In the genomic region with DNA sequence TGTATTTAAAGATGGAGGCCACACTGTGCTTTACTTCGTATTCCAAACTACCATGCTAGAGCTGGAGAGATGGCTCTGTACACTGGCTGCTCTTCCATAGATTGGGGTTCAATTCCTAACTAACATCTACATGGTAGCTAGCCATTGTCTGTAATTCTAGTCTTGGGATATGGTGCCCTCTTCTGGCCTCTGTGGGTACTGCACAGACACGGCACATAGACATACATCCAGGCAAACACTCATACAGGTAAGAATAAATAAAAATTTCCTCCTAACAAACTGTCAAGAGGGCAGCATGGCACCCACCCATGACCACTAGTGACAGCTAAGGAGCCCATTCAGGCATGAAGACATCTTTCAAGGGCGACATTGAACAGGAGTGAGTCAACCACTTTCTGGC, we compare ENCODE assay signal across 9 mouse cellular contexts. TPM values are rescaled to one million over a fixed set of nuclear protein-coding genes. Genes with fewer than 3 reads are reported as not detected.
DNase-seq lines count a peak whose midpoint lies in the region; ATAC-seq and TF ChIP-seq lines count a peak whose summit lies in the region.
"Had no signal": no experiment of that assay in that cellular context is flagged by ENCODE, and none has a peak within 500 bp of the region (broad histone marks: within the 10 kb centered on the region; RNA-seq: fewer than 3 reads in every experiment).

No protein-coding gene starts in this region.

- H3K4me3 ChIP-seq in limb, embryonic 13.5 days, result no peak overlapping the region
- no peak overlapping the region for H3K4me3 ChIP-seq in midbrain, postnatal 0 days (ENCODE audit: low read depth, low read length)
- H3K4me3 ChIP-seq: embryonic facial prominence, embryonic 12.5 days had no signal

- H3K4me2 ChIP-seq in limb, embryonic 13.5 days (replicated peaks), result no peak overlapping the region
- no peak overlapping the region for H3K4me2 ChIP-seq in midbrain, postnatal 0 days (ENCODE audit: low read depth, low read length, poor library complexity, severe bottlenecking)
- H3K4me2 ChIP-seq: embryonic facial prominence, embryonic 12.5 days had no signal

- no peaks in the 10 kb centered on the region for H3K27me3 ChIP-seq in limb, embryonic 13.5 days
- no peaks in the 10 kb centered on the region for H3K27me3 ChIP-seq in midbrain, postnatal 0 days (ENCODE audit: insufficient read depth, low read length)
- H3K27me3 ChIP-seq: embryonic facial prominence, embryonic 12.5 days had no signal

- H3K9ac ChIP-seq in limb, embryonic 13.5 days, result no peak overlapping the region
- H3K9ac ChIP-seq in midbrain, postnatal 0 days (replicated peaks; ENCODE audit: low read length, poor library complexity, severe bottlenecking), result no peak overlapping the region
- H3K9ac ChIP-seq: embryonic facial prominence, embryonic 12.5 days had no signal

- ATAC-seq in limb, embryonic 13.5 days (ENCODE audit: low FRiP score, low read depth), result peak; percentile 33; the same call in 1 of the 2 replicates
- peak; percentile 48 for ATAC-seq in midbrain, postnatal 0 days (ENCODE audit: low FRiP score)

- no peaks in the 10 kb centered on the region for H3K4me1 ChIP-seq in limb, embryonic 13.5 days
- H3K4me1 ChIP-seq in midbrain, postnatal 0 days (ENCODE audit: insufficient read depth, low read length), result no peaks in the 10 kb centered on the region
- H3K4me1 ChIP-seq: embryonic facial prominence, embryonic 12.5 days had no signal

- TF ChIP-seq CTCF in midbrain, postnatal 0 days (IDR thresholded peaks at IDR 0.05), result peak; percentile 97

- H3K9me3 ChIP-seq in limb, embryonic 13.5 days, result no peaks in the 10 kb centered on the region
- H3K9me3 ChIP-seq in midbrain, postnatal 0 days (ENCODE audit: low read length), result no peaks in the 10 kb centered on the region
- H3K9me3 ChIP-seq: embryonic facial prominence, embryonic 12.5 days had no signal

- H3K36me3 ChIP-seq in limb, embryonic 13.5 days, result peaks cover 87% of the 10 kb centered on the region
- H3K36me3 ChIP-seq in midbrain, postnatal 0 days (ENCODE audit: insufficient read depth, low read length), result peaks cover 44% of the 10 kb centered on the region

- H3K27ac ChIP-seq in limb, embryonic 13.5 days, result no peak overlapping the region
- no peak overlapping the region for H3K27ac ChIP-seq in midbrain, postnatal 0 days (ENCODE audit: low read depth, low read length)
- H3K27ac ChIP-seq: embryonic facial prominence, embryonic 12.5 days had no signal

- 21% methylated on average over 3 of the region's 3 CpGs for WGBS in limb, embryonic 13.5 days
- 17% methylated on average over 3 of the region's 3 CpGs for WGBS in midbrain, postnatal 0 days

- peak; percentile 91 for DNase-seq in 3T3-L1 (ENCODE audit: low read depth, low spot score)
- DNase-seq in WW6 (ENCODE audit: low read depth, low spot score), result peak; percentile 61
- DNase-seq in cerebellum, postnatal 4 days (ENCODE audit: low spot score in 2 of 2), result peak; percentile 70 to 81
- DNase-seq in gastrocnemius, postnatal 10 days, result peak; percentile 78
- peak; percentile 86 for DNase-seq in kidney, adult 9 months
- DNase-seq in midbrain, postnatal 0 days (ENCODE audit: low spot score), result peak; percentile 78
- DNase-seq in spleen, postnatal 14 days (ENCODE audit: low spot score in 2 of 2), result peak; percentile 55 to 70

RNA-seq across cellular contexts. Expression of gene Nrip2, which starts 12.0 kb away (rescaled TPM):
- total RNA-seq in gastrocnemius, postnatal 10 days (2021), result 1 to 10 TPM; 3.3 to 3.4 TPM
- polyA plus RNA-seq in limb, embryonic 13.5 days (2015; fragmentation: Nextera tagmentation; extraction: Ambion mirVana), result 5.9 and 6.9 TPM in 2 replicates
- 11.6 and 12.6 TPM in 2 replicates for total RNA-seq in midbrain, postnatal 0 days (2014; rRNA removed)
- 13.0 and 14.5 TPM in 2 replicates for polyA plus RNA-seq in midbrain, postnatal 0 days (2015; fragmentation: Nextera tagmentation; extraction: Ambion mirVana)

RNA-seq across cellular contexts. Expression of gene Itfg2, which starts 13.6 kb away (rescaled TPM):
- total RNA-seq in gastrocnemius, postnatal 10 days (2021), result 10 to 100 TPM; 21.6 to 24.9 TPM
- 41.1 and 41.3 TPM in 2 replicates for polyA plus RNA-seq in limb, embryonic 13.5 days (2015; fragmentation: Nextera tagmentation; extraction: Ambion mirVana)
- total RNA-seq in midbrain, postnatal 0 days (2014; rRNA removed), result 37.3 and 40.2 TPM in 2 replicates
- 37.4 and 41.5 TPM in 2 replicates for polyA plus RNA-seq in midbrain, postnatal 0 days (2015; fragmentation: Nextera tagmentation; extraction: Ambion mirVana)

RNA-seq across cellular contexts. Expression of gene Fkbp4, which starts 27.4 kb away (rescaled TPM):
- 10 to 100 TPM; 88.1 to 90.8 TPM for total RNA-seq in gastrocnemius, postnatal 10 days (2021)
- 434 and 451 TPM in 2 replicates for polyA plus RNA-seq in limb, embryonic 13.5 days (2015; fragmentation: Nextera tagmentation; extraction: Ambion mirVana)
- 164 and 180 TPM in 2 replicates for total RNA-seq in midbrain, postnatal 0 days (2014; rRNA removed)
- 245 and 253 TPM in 2 replicates for polyA plus RNA-seq in midbrain, postnatal 0 days (2015; fragmentation: Nextera tagmentation; extraction: Ambion mirVana)

RNA-seq across cellular contexts. Expression of gene Gm44596, which starts 35.8 kb away (rescaled TPM):
- not detected for total RNA-seq in gastrocnemius, postnatal 10 days (2021)
- polyA plus RNA-seq in limb, embryonic 13.5 days (2015; fragmentation: Nextera tagmentation; extraction: Ambion mirVana), result not detected in 2 replicates
- total RNA-seq in midbrain, postnatal 0 days (2014; rRNA removed), result not detected in 2 replicates
- not detected in 2 replicates for polyA plus RNA-seq in midbrain, postnatal 0 days (2015; fragmentation: Nextera tagmentation; extraction: Ambion mirVana)
- polyA plus RNA-seq: embryonic facial prominence, embryonic 12.5 days had no signal

RNA-seq across cellular contexts. Expression of gene Tex52, which starts 35.9 kb away (rescaled TPM):
- total RNA-seq in gastrocnemius, postnatal 10 days (2021), result under 1 TPM in 1 of 2 experiments, not detected in 1; 0.36 TPM
- polyA plus RNA-seq in limb, embryonic 13.5 days (2015; fragmentation: Nextera tagmentation; extraction: Ambion mirVana), result 0.34 and 0.49 TPM in 2 replicates
- total RNA-seq in midbrain, postnatal 0 days (2014; rRNA removed), result 1.0 and 2.0 TPM in 2 replicates
- polyA plus RNA-seq in midbrain, postnatal 0 days (2015; fragmentation: Nextera tagmentation; extraction: Ambion mirVana), result 0.29 and 0.39 TPM in 2 replicates
